Comparison of ENCODE assay signal across 12 mouse cellular contexts in the genomic region with DNA sequence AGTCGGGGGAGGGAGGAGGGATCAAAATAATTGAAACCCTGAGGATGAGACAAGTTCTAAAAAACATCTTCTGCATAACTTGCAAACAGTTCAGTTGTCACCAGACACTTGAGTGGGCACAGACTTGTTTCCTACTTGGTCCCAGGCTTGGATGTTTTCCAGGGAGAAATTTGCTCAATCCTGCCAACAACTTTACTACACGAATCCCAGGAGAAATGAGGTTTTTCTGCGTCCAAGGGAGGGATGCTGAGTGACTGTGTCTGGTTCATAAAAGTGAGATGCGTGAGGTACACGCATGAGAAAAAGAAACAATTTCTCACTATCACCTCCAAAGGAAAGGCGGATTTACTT. TPM values are rescaled to one million over a fixed set of nuclear protein-coding genes. Genes with fewer than 3 reads are reported as not detected.
DNase-seq lines count a peak whose midpoint lies in the region; ATAC-seq and TF ChIP-seq lines count a peak whose summit lies in the region.
"Had no signal": no experiment of that assay in that cellular context is flagged by ENCODE, and none has a peak within 500 bp of the region (broad histone marks: within the 10 kb centered on the region; RNA-seq: fewer than 3 reads in every experiment).

No protein-coding gene starts in this region.

- H3K36me3 ChIP-seq in forebrain, embryonic 12.5 days (replicated peaks): no peaks in the 10 kb centered on the region
- no peaks in the 10 kb centered on the region for H3K36me3 ChIP-seq in forebrain, embryonic 15.5 days
- H3K36me3 ChIP-seq in hindbrain, embryonic 13.5 days: no peaks in the 10 kb centered on the region
- H3K36me3 ChIP-seq in hindbrain, embryonic 12.5 days: no peaks in the 10 kb centered on the region
- no peaks in the 10 kb centered on the region for H3K36me3 ChIP-seq in midbrain, embryonic 11.5 days (ENCODE audit: control insufficient read depth, insufficient read depth, low read length)
- H3K36me3 ChIP-seq in midbrain, embryonic 16.5 days (ENCODE audit: control insufficient read depth, insufficient read depth, low read length): no peaks in the 10 kb centered on the region
- H3K36me3 ChIP-seq in midbrain, embryonic 15.5 days (replicated peaks): no peaks in the 10 kb centered on the region
- H3K36me3 ChIP-seq in intestine, postnatal 0 days (ENCODE audit: control insufficient read depth, insufficient read depth): no peaks in the 10 kb centered on the region
- H3K36me3 ChIP-seq: G1E; limb, embryonic 13.5 days had no signal

- peak overlapping the region; percentile 42; the same call in 1 of the 2 replicates for H3K27ac ChIP-seq in forebrain, embryonic 12.5 days
- no peak overlapping the region for H3K27ac ChIP-seq in forebrain, embryonic 15.5 days (replicated peaks)
- peak overlapping the region; percentile 48; the same call in 1 of the 2 replicates for H3K27ac ChIP-seq in hindbrain, embryonic 13.5 days
- H3K27ac ChIP-seq in hindbrain, embryonic 12.5 days: no peak overlapping the region
- no peak overlapping the region for H3K27ac ChIP-seq in midbrain, embryonic 11.5 days (ENCODE audit: low read depth, low read length)
- H3K27ac ChIP-seq in midbrain, embryonic 16.5 days (ENCODE audit: low read length): no peak overlapping the region; the same call in 1 of the 2 replicates
- peak overlapping the region; percentile 47 for H3K27ac ChIP-seq in midbrain, embryonic 15.5 days
- H3K27ac ChIP-seq in intestine, postnatal 0 days (ENCODE audit: low read depth, low read length): no peak overlapping the region

- no peaks in the 10 kb centered on the region for H3K9me3 ChIP-seq in forebrain, embryonic 12.5 days
- no peaks in the 10 kb centered on the region for H3K9me3 ChIP-seq in forebrain, embryonic 15.5 days
- no peaks in the 10 kb centered on the region for H3K9me3 ChIP-seq in hindbrain, embryonic 13.5 days
- H3K9me3 ChIP-seq in hindbrain, embryonic 12.5 days (replicated peaks): no peaks in the 10 kb centered on the region
- H3K9me3 ChIP-seq in midbrain, embryonic 11.5 days (ENCODE audit: control insufficient read depth, low read length): no peaks in the 10 kb centered on the region
- no peaks in the 10 kb centered on the region for H3K9me3 ChIP-seq in midbrain, embryonic 16.5 days (replicated peaks; ENCODE audit: control insufficient read depth, low read length, poor library complexity, severe bottlenecking)
- no peaks in the 10 kb centered on the region for H3K9me3 ChIP-seq in midbrain, embryonic 15.5 days
- H3K9me3 ChIP-seq in intestine, postnatal 0 days (ENCODE audit: control insufficient read depth): no peaks in the 10 kb centered on the region
- H3K9me3 ChIP-seq: limb, embryonic 13.5 days had no signal

- ATAC-seq in forebrain, embryonic 12.5 days (ENCODE audit: low FRiP score): no peak
- no peak for ATAC-seq in forebrain, embryonic 15.5 days (replicated peaks)
- ATAC-seq in hindbrain, embryonic 13.5 days (ENCODE audit: low FRiP score): no peak
- no peak for ATAC-seq in hindbrain, embryonic 12.5 days (ENCODE audit: low FRiP score)
- ATAC-seq in midbrain, embryonic 11.5 days (ENCODE audit: low FRiP score): no peak
- no peak for ATAC-seq in midbrain, embryonic 16.5 days
- no peak for ATAC-seq in midbrain, embryonic 15.5 days (replicated peaks)
- no peak for ATAC-seq in intestine, postnatal 0 days

- no peak overlapping the region for H3K4me3 ChIP-seq in forebrain, embryonic 12.5 days (replicated peaks)
- no peak overlapping the region for H3K4me3 ChIP-seq in forebrain, embryonic 15.5 days
- no peak overlapping the region for H3K4me3 ChIP-seq in hindbrain, embryonic 13.5 days
- H3K4me3 ChIP-seq in hindbrain, embryonic 12.5 days: no peak overlapping the region
- H3K4me3 ChIP-seq in midbrain, embryonic 11.5 days (ENCODE audit: low read depth, low read length): no peak overlapping the region
- no peak overlapping the region for H3K4me3 ChIP-seq in midbrain, embryonic 16.5 days (ENCODE audit: low read depth, low read length)
- H3K4me3 ChIP-seq in midbrain, embryonic 15.5 days: no peak overlapping the region
- H3K4me3 ChIP-seq in intestine, postnatal 0 days (ENCODE audit: low read depth, low read length): no peak overlapping the region
- H3K4me3 ChIP-seq: layer of hippocampus, adult 2 months; limb, embryonic 13.5 days; myocyte had no signal

- WGBS in forebrain, embryonic 12.5 days: 52% methylated on average over 6 of the region's 6 CpGs
- 32% methylated on average over 6 of the region's 6 CpGs for WGBS in forebrain, embryonic 15.5 days
- WGBS in hindbrain, embryonic 13.5 days: 53% methylated on average over 6 of the region's 6 CpGs
- 52% methylated on average over 6 of the region's 6 CpGs for WGBS in hindbrain, embryonic 12.5 days
- 47% methylated on average over 6 of the region's 6 CpGs for WGBS in midbrain, embryonic 11.5 days
- WGBS in midbrain, embryonic 16.5 days: 37% methylated on average over 6 of the region's 6 CpGs
- 29% methylated on average over 6 of the region's 6 CpGs for WGBS in midbrain, embryonic 15.5 days
- WGBS in intestine, postnatal 0 days: 59% methylated on average over 6 of the region's 6 CpGs

- TF ChIP-seq CTCF in intestine, postnatal 0 days (IDR thresholded peaks at IDR 0.05; ENCODE audit: low read depth): no peak

- H3K9ac ChIP-seq in forebrain, embryonic 12.5 days: no peak overlapping the region
- no peak overlapping the region for H3K9ac ChIP-seq in forebrain, embryonic 15.5 days (replicated peaks)
- no peak overlapping the region; the same call in 1 of the 2 replicates for H3K9ac ChIP-seq in hindbrain, embryonic 13.5 days
- H3K9ac ChIP-seq in hindbrain, embryonic 12.5 days: no peak overlapping the region
- no peak overlapping the region for H3K9ac ChIP-seq in midbrain, embryonic 11.5 days (ENCODE audit: low read length)
- no peak overlapping the region for H3K9ac ChIP-seq in midbrain, embryonic 16.5 days (ENCODE audit: low read depth, low read length)
- H3K9ac ChIP-seq in midbrain, embryonic 15.5 days: no peak overlapping the region
- no peak overlapping the region for H3K9ac ChIP-seq in intestine, postnatal 0 days (ENCODE audit: low read depth, low read length)
- H3K9ac ChIP-seq: limb, embryonic 13.5 days had no signal

- no peak overlapping the region for H3K4me2 ChIP-seq in forebrain, embryonic 12.5 days
- no peak overlapping the region for H3K4me2 ChIP-seq in forebrain, embryonic 15.5 days (replicated peaks)
- H3K4me2 ChIP-seq in hindbrain, embryonic 13.5 days: no peak overlapping the region
- no peak overlapping the region for H3K4me2 ChIP-seq in hindbrain, embryonic 12.5 days (replicated peaks)
- no peak overlapping the region for H3K4me2 ChIP-seq in midbrain, embryonic 11.5 days
- no peak overlapping the region for H3K4me2 ChIP-seq in midbrain, embryonic 16.5 days (ENCODE audit: low read length)
- H3K4me2 ChIP-seq in midbrain, embryonic 15.5 days: no peak overlapping the region
- H3K4me2 ChIP-seq in intestine, postnatal 0 days (replicated peaks; ENCODE audit: low read depth): no peak overlapping the region
- H3K4me2 ChIP-seq: limb, embryonic 13.5 days had no signal

- peaks cover 4% of the 10 kb centered on the region; the same call in 1 of the 2 replicates for H3K27me3 ChIP-seq in forebrain, embryonic 12.5 days
- H3K27me3 ChIP-seq in forebrain, embryonic 15.5 days: no peaks in the 10 kb centered on the region
- 0 out of 2 replicates have a peak, but pooled peaks cover 3% of the 10 kb centered on the region for H3K27me3 ChIP-seq in hindbrain, embryonic 13.5 days
- no peaks in the 10 kb centered on the region for H3K27me3 ChIP-seq in hindbrain, embryonic 12.5 days
- H3K27me3 ChIP-seq in midbrain, embryonic 11.5 days (ENCODE audit: control insufficient read depth, insufficient read depth, low read length): no peaks in the 10 kb centered on the region
- H3K27me3 ChIP-seq in midbrain, embryonic 16.5 days (ENCODE audit: control insufficient read depth, insufficient read depth, low read depth, low read length): no peaks in the 10 kb centered on the region
- 0 out of 2 replicates have a peak, but pooled peaks cover 2% of the 10 kb centered on the region for H3K27me3 ChIP-seq in midbrain, embryonic 15.5 days (replicated peaks)
- H3K27me3 ChIP-seq in intestine, postnatal 0 days (replicated peaks; ENCODE audit: control insufficient read depth, insufficient read depth, low read length): no peaks in the 10 kb centered on the region
- H3K27me3 ChIP-seq: limb, embryonic 13.5 days had no signal

- peaks cover 78% of the 10 kb centered on the region for H3K4me1 ChIP-seq in forebrain, embryonic 12.5 days
- H3K4me1 ChIP-seq in forebrain, embryonic 15.5 days: peaks cover 84% of the 10 kb centered on the region
- H3K4me1 ChIP-seq in hindbrain, embryonic 13.5 days (replicated peaks): peaks cover 83% of the 10 kb centered on the region
- peaks cover 82% of the 10 kb centered on the region for H3K4me1 ChIP-seq in hindbrain, embryonic 12.5 days
- peaks cover 60% of the 10 kb centered on the region for H3K4me1 ChIP-seq in midbrain, embryonic 11.5 days (ENCODE audit: control insufficient read depth, insufficient read depth, low read length)
- H3K4me1 ChIP-seq in midbrain, embryonic 16.5 days (ENCODE audit: control insufficient read depth, insufficient read depth, low read length): peaks cover 68% of the 10 kb centered on the region
- peaks cover 83% of the 10 kb centered on the region for H3K4me1 ChIP-seq in midbrain, embryonic 15.5 days
- peaks cover 12% of the 10 kb centered on the region; the same call in 1 of the 2 replicates for H3K4me1 ChIP-seq in intestine, postnatal 0 days (replicated peaks; ENCODE audit: control insufficient read depth, insufficient read depth, low read length)

- peak; percentile 88 for DNase-seq in midbrain, embryonic 11.5 days (ENCODE audit: low spot score, missing footprints)

RNA-seq across cellular contexts. Expression of a gene that starts 38.5 kb away (rescaled TPM):
- 33.2 and 37.2 TPM in 2 replicates for polyA plus RNA-seq in forebrain, embryonic 12.5 days (2016; fragmentation: Nextera tagmentation; extraction: Ambion mirVana)
- polyA plus RNA-seq in forebrain, embryonic 15.5 days (2015; fragmentation: Nextera tagmentation; extraction: Ambion mirVana): 32.0 and 37.1 TPM in 2 replicates
- 24.7 and 26.5 TPM in 2 replicates for polyA plus RNA-seq in hindbrain, embryonic 13.5 days (2015; fragmentation: Nextera tagmentation; extraction: Ambion mirVana)
- 36.4 and 37.5 TPM in 2 replicates for polyA plus RNA-seq in hindbrain, embryonic 12.5 days (2016; fragmentation: Nextera tagmentation; extraction: Ambion mirVana)
- polyA plus RNA-seq in midbrain, embryonic 11.5 days (2014; fragmentation: Nextera tagmentation; extraction: Ambion mirVana): 13.0 and 14.1 TPM in 2 replicates
- polyA plus RNA-seq in midbrain, embryonic 16.5 days (2015; fragmentation: Nextera tagmentation; extraction: Ambion mirVana): 21.7 and 26.2 TPM in 2 replicates
- 28.2 and 28.7 TPM in 2 replicates for polyA plus RNA-seq in midbrain, embryonic 15.5 days (2015; fragmentation: Nextera tagmentation; extraction: Ambion mirVana)
- 4.5 and 5.3 TPM in 2 replicates for polyA plus RNA-seq in intestine, postnatal 0 days (2015; fragmentation: Nextera tagmentation; extraction: Ambion mirVana)
- polyA plus RNA-seq: G1E had no signal

Comparison
In these comparisons a context has a peak if more than half of its experiments do, and no peak if none do; other contexts are left out.
1. H3K27ac ChIP-seq: peak in forebrain, embryonic 12.5 days (single experiment), hindbrain, embryonic 13.5 days (single experiment) and midbrain, embryonic 15.5 days (single experiment); none in forebrain, embryonic 15.5 days (single experiment), hindbrain, embryonic 12.5 days (single experiment), midbrain, embryonic 11.5 days (single experiment), midbrain, embryonic 16.5 days (single experiment) and intestine, postnatal 0 days (single experiment).